Mouse (Mus musculus) hindbrain, embryonic 16.5 days (tissue): ENCODE data around the gene Sema3e. TPM values are rescaled to one million over a fixed set of nuclear protein-coding genes. Genes with fewer than 3 reads are reported as not detected.

Experiments
- ATAC-seq: fragments of 200-750 bp; cut with Nextera tagmentation; 2 replicates; pipeline ENCODE4 v1.8.0; 2017; ENCODE audit warnings: moderate TSS enrichment, moderate library complexity
- H3K27ac ChIP-seq: fragments of 300-500 bp; sonication (generic); 2 replicates; pipeline ENCODE4 v1.5.1; 2014; ENCODE audit warnings: low read depth, mild to moderate bottlenecking, control low read depth, low read length, moderate library complexity
- H3K27me3 ChIP-seq: fragments of 300-500 bp; sonication (generic); replicated peaks from 2 replicates; pipeline ENCODE4 v1.6.1; 2014; ENCODE audit warnings: low read length; ENCODE audit not compliant: control insufficient read depth, insufficient read depth
- H3K36me3 ChIP-seq: fragments of 300-500 bp; sonication (generic); 2 replicates; pipeline ENCODE4 v1.6.1; 2014; ENCODE audit warnings: mild to moderate bottlenecking, low read length, moderate library complexity, mixed read lengths; ENCODE audit not compliant: control insufficient read depth, insufficient read depth
- H3K4me1 ChIP-seq: fragments of 300-500 bp; sonication (generic); 2 replicates; pipeline ENCODE4 v1.6.1; 2014; ENCODE audit warnings: low read depth, low read length; ENCODE audit not compliant: control insufficient read depth, insufficient read depth
- H3K4me2 ChIP-seq: fragments of 300-500 bp; sonication (generic); 2 replicates; pipeline ENCODE4 v1.6.1; 2014; ENCODE audit warnings: mild to moderate bottlenecking, low read length, control low read depth, moderate library complexity
- H3K4me3 ChIP-seq: fragments of 300-500 bp; sonication (generic); 2 replicates; pipeline ENCODE4 v1.5.1; 2014; ENCODE audit warnings: mild to moderate bottlenecking, low read length, control low read depth, moderate library complexity
- H3K9ac ChIP-seq: fragments of 300-500 bp; sonication (generic); 2 replicates; pipeline ENCODE4 v1.6.1; 2014; ENCODE audit warnings: low read depth, mild to moderate bottlenecking, control low read depth, low read length, moderate library complexity
- H3K9me3 ChIP-seq: fragments of 300-500 bp; sonication (generic); 2 replicates; pipeline ENCODE4 v1.6.1; 2014; ENCODE audit warnings: mild to moderate bottlenecking, low read length, moderate library complexity; ENCODE audit not compliant: control insufficient read depth
- WGBS: fragments of 180-500 bp; shearing (Covaris S2); extraction: QIAGEN DNeasy Blood & Tissue Kit; methylation state at CpG from one replicate; pipeline ENCODE4 v1.1.7; 2014; 5-methylcytosine and 5-hydroxymethylcytosine counted together
- polyA plus RNA-seq: library from polyadenylated mRNA; unstranded; fragments of >200 nt; fragmentation: Nextera tagmentation; extraction: Ambion mirVana; gene quantifications from 2 replicates; pipeline ENCODE4 v1.2.1, GENCODE M21; 2015

The Sema3e gene
- polyA plus RNA-seq, 1 experiment from 2014 or later = 4.8 TPM

DNA sequence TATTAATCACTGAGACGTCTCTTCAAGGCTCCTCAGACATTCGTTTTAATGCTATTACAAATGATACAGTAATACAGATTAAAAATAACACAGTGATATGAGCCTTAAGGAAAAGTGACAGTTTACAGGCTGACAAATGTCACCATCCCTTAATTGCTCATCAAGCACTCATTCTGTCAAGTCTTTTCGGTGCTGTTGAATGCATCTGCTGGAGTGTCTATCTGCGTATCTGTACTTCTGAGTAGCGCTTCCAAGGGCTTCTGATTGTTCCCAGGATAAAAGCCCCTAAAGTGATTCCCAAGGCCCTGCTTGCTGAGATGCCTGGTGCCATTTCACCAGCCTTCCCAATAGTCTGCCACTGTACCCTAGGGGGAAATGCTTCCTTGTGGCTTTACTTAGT is 29.4 kb downstream of the Sema3e start:
- Histone ChIP-seq H3K4me3 (no peak overlapping the region), H3K4me2 (no peak overlapping the region), H3K36me3 (no peaks in the 10 kb centered on the region), H3K27me3 (no peaks in the 10 kb centered on the region), H3K27ac (no peak overlapping the region), H3K9me3 (no peaks in the 10 kb centered on the region), H3K9ac (no peak overlapping the region), H3K4me1 (no peaks in the 10 kb centered on the region)
- 69% methylated on average over 5 of the region's 5 CpGs for WGBS
- no peak for ATAC-seq

DNA sequence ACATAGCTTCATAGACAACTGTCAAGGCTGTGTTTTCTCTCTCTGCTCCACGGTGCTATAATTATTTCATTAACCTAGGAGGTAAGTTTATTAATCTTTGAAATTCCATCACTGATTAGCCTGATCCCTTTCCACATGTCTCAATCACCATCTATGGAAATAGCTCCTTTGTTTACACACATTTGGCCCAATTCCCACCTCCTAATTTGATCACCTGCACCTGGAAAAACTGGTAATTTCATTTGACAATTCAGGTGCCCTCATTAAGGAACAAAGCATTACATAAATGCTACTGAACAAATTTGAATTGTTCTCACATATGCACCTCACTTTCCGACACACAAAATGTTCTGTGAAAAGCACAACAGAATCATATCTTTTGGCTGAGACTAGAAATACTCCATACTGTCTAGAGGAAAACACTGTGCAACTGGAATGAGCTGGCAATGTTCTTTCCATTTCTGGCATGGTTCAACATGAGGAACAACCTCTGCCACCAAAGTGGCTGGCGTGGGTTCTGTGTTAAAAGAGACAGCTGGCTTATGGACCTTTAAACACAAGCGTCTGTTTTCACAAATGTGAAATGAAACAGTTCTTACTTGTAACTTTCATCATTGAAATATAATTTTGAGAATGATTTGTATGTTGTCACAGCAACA is 34.9 kb downstream of the Sema3e start:
- no peak overlapping the region for H3K27ac ChIP-seq
- no peaks in the 10 kb centered on the region for H3K27me3 ChIP-seq
- H3K9me3 ChIP-seq = no peaks in the 10 kb centered on the region
- no peak overlapping the region for H3K4me3 ChIP-seq
- H3K4me1 ChIP-seq = no peaks in the 10 kb centered on the region
- H3K4me2 ChIP-seq = no peak overlapping the region
- WGBS = 68% methylated on average over 4 of the region's 4 CpGs
- 0 out of 2 replicates have a peak, but pooled peaks have one; percentile 40 for ATAC-seq
- no peak overlapping the region for H3K9ac ChIP-seq
- no peaks in the 10 kb centered on the region for H3K36me3 ChIP-seq

DNA sequence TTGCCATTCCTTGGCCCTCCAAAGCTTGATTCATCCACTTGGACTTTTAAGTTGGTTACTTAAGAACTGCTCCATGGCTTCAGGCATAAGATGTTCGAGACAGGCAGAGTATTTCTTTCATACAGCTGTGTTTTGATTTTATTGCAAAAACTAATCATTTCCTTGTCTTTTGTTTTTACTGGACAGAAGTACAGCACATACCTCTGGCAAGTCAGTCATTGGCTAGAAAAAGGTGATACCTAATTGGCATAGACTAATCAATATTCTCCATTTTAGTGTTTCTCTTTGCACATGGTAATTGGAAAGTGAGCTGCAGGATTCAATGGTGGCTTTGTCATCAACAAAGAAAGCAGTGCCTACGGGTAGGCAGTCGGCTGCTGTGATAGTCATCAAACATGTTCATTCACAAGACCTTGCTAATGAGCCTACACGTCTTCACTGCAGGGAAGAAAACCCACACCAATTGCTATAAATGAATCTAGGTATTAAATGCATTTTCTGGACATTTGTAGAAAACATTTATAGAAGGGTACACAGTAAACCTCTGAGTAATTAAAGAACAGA is 37.9 kb downstream of the Sema3e start:
- H3K9ac ChIP-seq = no peak overlapping the region
- no peak overlapping the region for H3K4me2 ChIP-seq
- no peaks in the 10 kb centered on the region for H3K27me3 ChIP-seq
- no peak overlapping the region for H3K4me3 ChIP-seq
- ATAC-seq = no peak
- H3K9me3 ChIP-seq = no peaks in the 10 kb centered on the region
- H3K36me3 ChIP-seq = no peaks in the 10 kb centered on the region
- no peak overlapping the region for H3K27ac ChIP-seq
- no peaks in the 10 kb centered on the region for H3K4me1 ChIP-seq
- 42% methylated on average over 4 of the region's 4 CpGs for WGBS

DNA sequence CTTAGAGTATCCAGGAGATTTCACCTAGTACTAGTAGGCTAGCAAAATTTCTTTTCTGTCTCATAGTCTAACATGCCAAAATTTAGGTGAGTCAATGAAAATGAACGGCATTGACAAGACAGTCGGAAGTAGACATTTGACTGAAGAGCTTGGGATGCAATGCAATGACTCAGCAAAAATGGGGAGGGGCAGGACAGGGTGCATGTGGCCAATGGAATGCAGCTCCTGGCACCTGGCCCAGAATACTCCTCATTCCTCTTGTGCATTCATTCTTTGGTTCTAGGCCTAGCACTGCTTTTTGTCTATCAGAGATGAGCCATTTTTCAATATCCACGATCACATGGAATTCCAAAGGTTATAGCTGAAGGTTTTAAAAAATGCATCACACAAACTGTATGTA is 48.1 kb downstream of the Sema3e start:
- Histone ChIP-seq H3K27ac (no peak overlapping the region), H3K36me3 (no peaks in the 10 kb centered on the region), H3K4me2 (no peak overlapping the region), H3K4me3 (no peak overlapping the region), H3K9ac (no peak overlapping the region), H3K4me1 (no peaks in the 10 kb centered on the region), H3K27me3 (no peaks in the 10 kb centered on the region), H3K9me3 (no peaks in the 10 kb centered on the region)
- WGBS = 82% methylated on average over 3 of the region's 3 CpGs
- no peak for ATAC-seq

DNA sequence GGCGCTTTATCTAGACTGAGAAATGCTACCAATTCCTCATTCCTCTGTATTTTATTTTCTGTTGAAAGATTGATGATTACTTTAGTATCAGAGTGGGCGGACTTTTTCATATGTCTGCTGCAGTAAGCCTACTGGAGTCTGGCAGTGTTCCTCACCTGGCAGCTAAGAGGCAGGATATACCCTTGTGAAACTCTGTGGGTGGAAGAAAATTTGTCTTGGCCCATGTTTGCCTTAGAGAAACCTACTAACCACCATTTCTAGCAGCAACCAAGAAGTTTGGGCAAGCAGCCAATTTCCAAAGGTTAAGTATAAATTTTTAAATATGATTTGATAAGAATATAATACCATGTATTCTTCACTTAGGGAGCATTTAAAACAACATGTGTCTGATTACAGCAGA is 63.0 kb downstream of the Sema3e start:
- Histone ChIP-seq H3K4me2 (no peak overlapping the region), H3K9me3 (no peaks in the 10 kb centered on the region), H3K9ac (no peak overlapping the region), H3K27me3 (no peaks in the 10 kb centered on the region), H3K4me1 (peaks cover 5% of the 10 kb centered on the region; the same call in 1 of the 2 replicates), H3K27ac (no peak overlapping the region), H3K4me3 (no peak overlapping the region), H3K36me3 (no peaks in the 10 kb centered on the region)
- ATAC-seq = no peak
- WGBS = 89% methylated on average over 2 of the region's 2 CpGs

DNA sequence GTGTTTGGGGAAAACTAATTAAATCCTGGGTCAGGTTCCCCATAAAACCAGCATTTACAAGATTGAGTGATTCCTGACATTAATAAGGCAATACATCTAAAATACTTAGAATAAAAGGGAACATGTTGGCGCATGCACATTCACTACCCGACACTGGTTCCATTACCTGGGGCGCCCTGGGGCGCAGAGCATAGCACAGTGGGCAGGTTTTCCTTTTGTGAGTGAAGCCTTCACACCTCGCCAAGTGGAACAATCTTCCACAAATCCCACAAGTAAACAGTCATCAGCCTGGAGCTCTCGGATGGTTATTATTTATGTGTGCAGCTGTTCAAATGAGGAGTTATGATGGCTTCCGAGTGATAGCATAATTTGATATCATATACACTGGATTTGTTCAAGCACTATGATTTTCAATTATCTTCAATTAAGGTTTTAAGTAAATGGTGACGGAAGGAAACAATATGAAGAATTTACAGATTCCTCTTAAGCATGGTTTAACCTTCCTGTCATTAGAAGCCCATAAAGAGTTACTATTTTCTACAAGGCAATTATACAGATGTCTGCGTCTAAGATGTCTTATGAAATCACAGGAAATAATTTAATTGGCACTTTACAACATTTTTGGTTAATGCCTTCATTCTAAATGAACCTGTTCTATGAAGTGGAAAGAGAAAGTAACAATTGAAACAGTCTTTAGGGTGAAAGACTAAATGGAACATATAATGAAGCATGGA is 65.0 kb downstream of the Sema3e start:
- 77% methylated on average over 9 of the region's 9 CpGs for WGBS

DNA sequence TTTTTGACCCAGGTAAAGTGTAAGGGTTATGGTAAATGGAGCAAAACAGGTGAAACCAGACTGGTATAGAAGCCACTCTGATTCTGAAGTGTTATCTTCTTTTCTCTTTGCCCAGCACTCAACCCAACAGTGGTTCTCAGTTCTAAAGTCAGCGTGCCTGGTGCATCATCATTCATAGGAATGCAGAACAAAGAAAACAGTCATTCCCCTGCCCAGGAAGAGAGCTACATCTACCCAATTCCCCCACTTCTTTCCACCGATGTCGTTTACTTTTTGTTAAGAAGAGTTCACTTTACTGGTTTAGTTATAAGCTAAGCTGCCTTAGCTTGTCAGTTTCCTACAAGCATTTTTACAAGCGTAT is 65.5 kb downstream of the Sema3e start:
- no peak overlapping the region for H3K4me2 ChIP-seq
- no peaks in the 10 kb centered on the region for H3K27me3 ChIP-seq
- H3K27ac ChIP-seq = no peak overlapping the region
- WGBS = 77% methylated on average over 4 of the region's 4 CpGs
- no peak overlapping the region for H3K9ac ChIP-seq
- no peaks in the 10 kb centered on the region for H3K9me3 ChIP-seq
- no peaks in the 10 kb centered on the region for H3K36me3 ChIP-seq
- H3K4me3 ChIP-seq = no peak overlapping the region
- peaks cover 5% of the 10 kb centered on the region; the same call in 1 of the 2 replicates for H3K4me1 ChIP-seq
- ATAC-seq = no peak

More for the DNA sequence above, 65.0 kb downstream of the Sema3e start:
- no peak overlapping the region for H3K4me2 ChIP-seq
- H3K4me1 ChIP-seq = peaks cover 5% of the 10 kb centered on the region; the same call in 1 of the 2 replicates
- H3K36me3 ChIP-seq = no peaks in the 10 kb centered on the region
- no peaks in the 10 kb centered on the region for H3K9me3 ChIP-seq
- H3K27me3 ChIP-seq = no peaks in the 10 kb centered on the region
- H3K9ac ChIP-seq = no peak overlapping the region
- H3K4me3 ChIP-seq = no peak overlapping the region
- no peak for ATAC-seq
- no peak overlapping the region for H3K27ac ChIP-seq

DNA sequence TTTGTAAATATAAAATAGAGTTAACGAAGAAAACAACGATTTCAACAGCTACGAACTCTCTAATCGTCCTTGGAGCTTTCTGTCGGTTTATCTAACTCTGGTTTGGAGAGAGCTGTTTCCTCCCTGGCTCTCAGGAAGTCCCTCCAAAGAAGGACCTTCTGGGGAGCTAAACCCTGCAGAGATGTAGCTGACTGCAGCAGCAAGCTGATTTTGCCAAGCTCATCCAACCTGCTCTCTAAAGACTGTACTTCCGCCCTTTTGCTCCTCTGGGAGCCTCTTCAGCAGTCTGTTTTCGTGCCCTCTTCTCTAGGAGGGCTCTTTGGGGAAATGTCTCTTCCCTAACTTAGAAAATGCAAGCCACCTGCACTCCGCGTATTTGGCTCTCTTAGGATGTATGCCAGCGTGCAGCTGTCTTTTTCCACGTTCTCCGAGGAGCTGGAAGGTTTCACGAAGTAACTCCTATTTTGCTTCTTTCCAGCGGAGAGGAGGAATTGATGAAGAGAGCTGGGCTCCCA is 67.2 kb downstream of the Sema3e start:
- no peaks in the 10 kb centered on the region for H3K27me3 ChIP-seq
- H3K4me1 ChIP-seq = peaks cover 5% of the 10 kb centered on the region; the same call in 1 of the 2 replicates
- 48% methylated on average over 14 of the region's 14 CpGs for WGBS
- peak overlapping the region; percentile 49 for H3K4me2 ChIP-seq
- peak overlapping the region; percentile 19 for H3K4me3 ChIP-seq
- 0 out of 2 replicates have a peak overlapping the region, but pooled peaks have one; percentile 11 for H3K9ac ChIP-seq
- H3K9me3 ChIP-seq = no peaks in the 10 kb centered on the region
- H3K27ac ChIP-seq = no peak overlapping the region
- no peaks in the 10 kb centered on the region for H3K36me3 ChIP-seq
- ATAC-seq = peak; percentile 34; the same call in 1 of the 2 replicates

DNA sequence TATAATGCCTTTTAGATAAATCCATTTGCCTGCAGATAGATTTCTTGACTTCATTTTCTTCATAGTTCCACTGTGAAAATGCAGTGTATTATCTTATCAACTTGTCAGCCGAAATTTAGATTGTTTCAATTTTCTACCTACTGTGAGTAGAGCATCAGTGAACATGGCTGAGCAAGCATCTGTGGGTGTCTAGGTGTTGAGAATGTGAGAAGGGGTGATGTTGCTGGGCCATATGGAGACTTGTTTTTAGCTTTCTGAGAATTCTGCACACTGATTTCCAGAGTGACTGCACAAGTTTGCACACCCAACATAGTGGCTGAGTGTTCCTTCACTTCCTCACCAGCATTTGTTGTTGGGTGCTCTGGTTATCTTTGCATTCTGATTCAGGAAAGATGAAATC is 71.1 kb downstream of the Sema3e start:
- Histone ChIP-seq H3K4me2 (no peak overlapping the region), H3K27ac (no peak overlapping the region), H3K9me3 (no peaks in the 10 kb centered on the region), H3K27me3 (no peaks in the 10 kb centered on the region), H3K36me3 (no peaks in the 10 kb centered on the region), H3K4me1 (peaks cover 5% of the 10 kb centered on the region; the same call in 1 of the 2 replicates), H3K4me3 (no peak overlapping the region), H3K9ac (no peak overlapping the region)
- no peak for ATAC-seq
- WGBS = 84% methylated on average over 1 of the region's 1 CpGs
